Mouse (Mus musculus) megakaryocyte-erythroid progenitor cell, adult 5 weeks (primary cell): Measurements from ENCODE around the gene Nsdhl. TPM values are rescaled to one million over a fixed set of nuclear protein-coding genes. Genes with fewer than 3 reads are reported as not detected.

Experiments used
- polyA plus RNA-seq: library from polyadenylated mRNA; stranded (reverse); fragments of >175 nt; gene quantifications from 2 replicates; pipeline ENCODE4 v1.2.3, GENCODE M21; 2012

The Nsdhl gene
- polyA plus RNA-seq: 1.4 TPM in 2 replicates

DNA sequence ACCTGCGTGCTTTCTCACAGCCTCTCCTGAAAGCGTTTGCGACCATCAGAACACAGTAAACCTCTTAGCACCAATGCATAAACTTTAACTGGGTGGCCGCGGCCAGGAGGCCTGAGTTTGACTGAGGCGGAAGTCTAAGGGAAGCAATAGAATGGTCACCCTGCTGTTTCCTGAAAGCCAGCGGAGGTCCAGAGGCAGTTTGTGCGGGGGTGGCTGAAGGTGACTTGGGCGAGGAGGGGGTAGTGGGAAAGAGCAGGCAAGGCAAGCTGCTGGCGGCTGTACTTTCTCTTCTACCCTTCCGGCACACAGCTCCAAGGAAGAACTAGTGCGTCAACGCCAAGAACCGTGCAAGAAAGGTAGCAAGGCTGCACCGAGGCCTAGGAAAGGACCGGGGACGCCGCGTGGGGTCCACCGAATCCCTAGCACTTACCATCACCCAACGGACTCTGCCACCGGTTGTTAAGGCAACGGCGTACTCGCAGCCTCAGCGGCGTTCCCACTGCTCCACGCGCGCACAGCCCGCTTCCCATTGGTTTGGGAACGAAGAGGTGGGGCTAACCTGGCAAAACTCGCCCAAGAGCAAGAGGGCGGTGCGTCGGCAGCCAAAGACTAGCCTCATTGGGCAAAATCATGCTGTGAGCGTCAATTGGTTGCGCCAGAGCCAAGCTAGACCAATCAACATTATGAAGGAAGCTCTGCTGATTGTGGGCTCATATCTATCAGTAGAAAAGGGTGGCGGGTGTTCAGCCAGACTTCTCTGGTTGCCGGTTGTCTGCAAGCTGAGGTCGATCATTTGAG, at the start of gene Nsdhl, which contains the start of gene Cetn2:
Gene Nsdhl (plus strand): TSS at position 674 of the 798 bp plus-strand sequence.
Gene Cetn2 (minus strand): TSS at position 528 of the 798 bp plus-strand sequence.

DNA sequence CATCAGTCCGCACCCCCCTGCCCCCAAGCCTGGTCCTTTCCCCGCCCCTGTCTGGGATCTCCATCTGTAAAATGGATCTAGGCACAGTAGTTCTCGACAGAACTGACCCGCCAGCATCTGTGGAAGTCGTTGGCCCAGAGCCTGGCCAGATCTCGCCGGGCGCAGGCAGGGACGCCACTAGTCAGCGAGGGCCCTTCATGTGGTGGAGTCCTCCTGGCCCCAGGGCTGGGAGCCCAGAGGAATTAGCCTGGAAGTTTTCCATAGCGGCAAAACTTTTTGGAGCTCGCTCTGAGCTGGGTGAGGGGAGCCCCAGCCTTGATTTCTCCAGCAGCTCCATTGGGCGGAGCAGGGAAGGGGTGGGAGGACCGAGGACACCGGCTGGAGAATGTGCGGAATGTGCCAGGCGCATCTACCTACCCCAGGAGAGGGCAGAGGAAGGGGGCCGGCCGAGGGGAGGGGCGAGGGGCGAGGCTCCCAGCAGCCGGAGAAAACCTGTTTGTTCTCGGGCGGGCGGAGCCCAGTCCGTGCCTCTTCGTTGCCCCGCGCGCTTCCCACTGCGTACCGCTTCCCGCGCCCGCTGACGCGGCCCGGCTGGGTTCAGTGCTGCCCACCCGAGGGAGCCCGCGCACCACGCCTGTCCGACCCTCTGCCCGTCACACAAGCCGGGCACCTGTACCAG, 68.6 kb downstream of the Nsdhl start, which contains the start of gene Zfp185:
Gene Zfp185 (plus strand): TSS at position 499 of the 679 bp plus-strand sequence.

Other genes starting within 250 kb of the Nsdhl start
- gene Gabrq, start 93.4 kb upstream of the Nsdhl start, polyA plus RNA-seq: not detected in 2 replicates
- 4.9 and 5.8 TPM in 2 replicates for gene Cetn2, start 146 bp upstream of the Nsdhl start, polyA plus RNA-seq
- gene Zfp185, start 68.8 kb downstream of the Nsdhl start, polyA plus RNA-seq: 0.04 TPM in 1 of 2 replicates, not detected in the other
- not detected in 2 replicates for gene Pnma5, start 118.5 kb downstream of the Nsdhl start, polyA plus RNA-seq
- not detected in 2 replicates for gene Pnma3, start 146.2 kb downstream of the Nsdhl start, polyA plus RNA-seq
- 1.5 and 1.6 TPM in 2 replicates for gene Xlr4a, start 163.9 kb downstream of the Nsdhl start, polyA plus RNA-seq
- gene Xlr3a, start 178.5 kb downstream of the Nsdhl start, polyA plus RNA-seq: 0.03 and 0.31 TPM in 2 replicates
- 0.03 and 0.30 TPM in 2 replicates for gene Gm14685, start 198.5 kb downstream of the Nsdhl start, polyA plus RNA-seq
- gene Xlr5b, start 230.2 kb downstream of the Nsdhl start, polyA plus RNA-seq: not detected in 2 replicates
- gene DXBay18, start 230.9 kb downstream of the Nsdhl start, polyA plus RNA-seq: not detected in 2 replicates